Mouse (Mus musculus) stomach, embryonic 16.5 days (tissue): Measurements from ENCODE around the gene Nrf1. TPM values are rescaled to one million over a fixed set of nuclear protein-coding genes. Genes with fewer than 3 reads are reported as not detected.

Experiments used
- ATAC-seq: fragments of 200-750 bp; cut with Nextera tagmentation; 2 replicates; pipeline ENCODE4 v1.8.0; 2017; ENCODE audit warnings: moderate number of reproducible peaks, moderate TSS enrichment; ENCODE audit not compliant: insufficient read depth, low FRiP score
- H3K27ac ChIP-seq: fragments of 300-500 bp; sonication (generic); 2 replicates; pipeline ENCODE4 v1.5.1; 2014; ENCODE audit warnings: low read length
- H3K27me3 ChIP-seq: fragments of 300-500 bp; sonication (generic); 2 replicates; pipeline ENCODE4 v1.6.1; 2014; ENCODE audit warnings: low read length, control low read depth, mixed read lengths; ENCODE audit not compliant: control insufficient read depth, insufficient read depth
- H3K36me3 ChIP-seq: fragments of 300-500 bp; sonication (generic); 2 replicates; pipeline ENCODE4 v1.6.1; 2014; ENCODE audit warnings: low read length; ENCODE audit not compliant: control insufficient read depth, insufficient read depth
- H3K4me1 ChIP-seq: fragments of 300-500 bp; sonication (generic); 2 replicates; pipeline ENCODE4 v1.6.1; 2014; ENCODE audit warnings: low read length, control low read depth, mixed read lengths; ENCODE audit not compliant: control insufficient read depth, insufficient read depth
- H3K4me2 ChIP-seq: fragments of 300-500 bp; sonication (generic); 2 replicates; pipeline ENCODE4 v1.6.1; 2014; ENCODE audit warnings: low read depth, low read length, mixed read lengths
- H3K4me3 ChIP-seq: fragments of 300-500 bp; sonication (generic); replicated peaks from 2 replicates; pipeline ENCODE4 v1.5.1; 2014; ENCODE audit warnings: mild to moderate bottlenecking, low read length
- H3K9ac ChIP-seq: fragments of 300-500 bp; sonication (generic); 2 replicates; pipeline ENCODE4 v1.6.1; 2014; ENCODE audit warnings: low read length
- H3K9me3 ChIP-seq: fragments of 300-500 bp; sonication (generic); replicated peaks from 2 replicates; pipeline ENCODE4 v1.6.1; 2016; ENCODE audit warnings: low read length, control low read depth; ENCODE audit not compliant: control insufficient read depth
- WGBS: fragments of 180-500 bp; shearing (Covaris S2); extraction: QIAGEN DNeasy Blood & Tissue Kit; methylation state at CpG from one replicate; pipeline ENCODE4 v1.1.7; 2014; 5-methylcytosine and 5-hydroxymethylcytosine counted together
- microRNA counts: library from miRNA; unstranded; fragments of <30 nt; microRNA quantifications from one replicate; lab custom pipeline; 2016
- microRNA-seq: library from miRNA; unstranded; fragments of <30 nt; microRNA quantifications from one replicate; pipeline ENCODE4, GENCODE M21; 2016
- polyA plus RNA-seq: library from polyadenylated mRNA; unstranded; fragments of >200 nt; fragmentation: Nextera tagmentation; extraction: Ambion mirVana; gene quantifications from 2 replicates; pipeline ENCODE4 v1.2.1, GENCODE M21; 2015

Nrf1 gene
- polyA plus RNA-seq, 1 experiment from 2014 or later, result 45.4 TPM

DNA sequence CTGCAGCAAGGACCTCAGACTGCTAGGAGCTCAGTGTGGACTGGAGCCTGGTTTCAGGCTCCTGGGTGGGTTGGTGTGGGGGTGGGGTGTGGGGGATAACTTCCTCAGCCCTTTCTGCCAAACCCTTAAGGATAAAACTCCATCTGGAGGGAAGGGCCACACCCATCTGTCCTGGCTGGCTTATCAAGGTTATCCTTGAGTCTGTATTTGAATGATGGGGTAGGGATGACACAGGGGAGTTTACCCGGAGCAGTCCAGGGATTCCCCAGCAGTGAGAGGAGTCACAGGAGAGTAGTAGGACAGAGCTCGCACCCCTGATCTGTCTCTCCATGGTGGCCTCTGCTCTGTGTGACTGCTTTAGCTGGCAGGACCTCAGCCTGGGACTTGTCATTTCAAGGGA, 132.5 kb downstream of the Nrf1 start:
- Histone ChIP-seq H3K9me3 (0 out of 2 replicates have a peak, but pooled peaks cover 3% of the 10 kb centered on the region), H3K27me3 (peaks cover 51% of the 10 kb centered on the region), H3K4me3 (no peak overlapping the region), H3K9ac (no peak overlapping the region), H3K4me1 (peaks cover 9% of the 10 kb centered on the region), H3K4me2 (no peak overlapping the region), H3K27ac (no peak overlapping the region), H3K36me3 (no peaks in the 10 kb centered on the region)
- ATAC-seq, result no peak
- 29% methylated on average over 2 of the region's 2 CpGs for WGBS

DNA sequence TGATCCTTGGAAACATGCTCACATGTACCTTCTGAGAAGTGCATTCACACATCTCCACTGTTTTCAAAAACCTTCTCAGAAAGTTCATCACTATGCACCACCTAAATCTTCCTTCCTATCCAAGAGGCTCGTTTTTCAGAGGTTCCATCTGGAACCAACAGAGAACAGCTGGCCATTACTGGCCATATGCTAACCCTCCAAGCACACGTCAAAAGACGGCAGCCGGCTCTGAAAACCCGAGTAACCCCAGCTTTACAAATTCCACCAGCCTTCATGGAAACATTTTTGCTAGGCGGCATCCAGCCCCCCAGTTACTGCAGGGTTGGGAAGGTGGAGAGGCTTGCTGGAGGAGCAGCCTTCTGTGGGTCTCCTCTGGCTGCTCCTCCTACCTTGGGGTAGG, 134.2 kb downstream of the Nrf1 start:
- Histone ChIP-seq H3K27me3 (peaks cover 34% of the 10 kb centered on the region), H3K4me1 (no peaks in the 10 kb centered on the region), H3K4me2 (no peak overlapping the region), H3K27ac (no peak overlapping the region), H3K4me3 (no peak overlapping the region), H3K9me3 (0 out of 2 replicates have a peak, but pooled peaks cover 3% of the 10 kb centered on the region), H3K36me3 (no peaks in the 10 kb centered on the region), H3K9ac (no peak overlapping the region)
- ATAC-seq, result no peak
- WGBS, result 29% methylated on average over 6 of the region's 6 CpGs

DNA sequence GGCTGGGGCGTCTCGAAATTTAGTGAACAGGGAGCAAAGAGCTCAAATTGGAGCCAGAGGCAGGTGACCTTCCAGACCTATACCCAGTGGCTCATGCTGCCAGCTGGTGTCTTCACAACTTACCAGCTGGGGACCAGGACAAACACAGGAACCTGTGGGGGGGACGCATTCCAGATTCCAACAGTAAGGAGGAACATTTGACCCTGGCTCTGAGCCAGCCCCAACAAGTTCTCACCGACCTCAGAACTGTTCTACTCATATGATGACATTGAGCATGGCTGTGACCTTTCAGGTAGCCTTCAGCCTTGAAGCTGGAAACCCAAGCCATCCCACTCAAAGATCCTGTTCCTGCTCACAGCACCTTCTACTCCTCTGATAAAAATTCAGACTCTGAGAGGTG, 135.8 kb downstream of the Nrf1 start:
- Histone ChIP-seq H3K4me1 (no peaks in the 10 kb centered on the region), H3K36me3 (no peaks in the 10 kb centered on the region), H3K4me3 (no peak overlapping the region), H3K27me3 (peaks cover 23% of the 10 kb centered on the region), H3K4me2 (no peak overlapping the region), H3K9ac (no peak overlapping the region), H3K27ac (no peak overlapping the region), H3K9me3 (0 out of 2 replicates have a peak, but pooled peaks cover 3% of the 10 kb centered on the region)
- 76% methylated on average over 4 of the region's 4 CpGs for WGBS
- no peak for ATAC-seq

DNA sequence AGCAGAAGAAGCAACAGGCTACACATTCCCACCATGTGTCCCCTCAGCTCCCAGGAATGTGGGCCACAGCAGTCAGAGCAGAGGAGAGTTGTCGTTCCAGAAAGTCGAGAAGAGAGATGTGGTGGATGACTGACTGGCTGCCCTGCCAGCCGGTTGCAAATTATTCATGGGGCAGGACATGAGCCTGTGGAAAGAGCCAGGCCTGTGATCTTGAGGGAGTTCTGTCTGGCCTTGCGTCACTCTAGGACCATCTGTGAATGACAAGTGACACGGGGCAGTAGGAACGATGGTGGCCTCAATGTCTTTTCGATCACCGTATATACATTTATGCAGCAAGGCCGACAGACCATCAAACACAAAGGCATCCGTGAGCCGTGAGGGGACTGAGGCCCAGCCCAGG, 147.9 kb downstream of the Nrf1 start:
- WGBS, result 82% methylated on average over 11 of the region's 11 CpGs
- no peak for ATAC-seq
- Histone ChIP-seq H3K4me1 (no peaks in the 10 kb centered on the region), H3K27me3 (no peaks in the 10 kb centered on the region), H3K4me3 (no peak overlapping the region), H3K9ac (no peak overlapping the region), H3K4me2 (no peak overlapping the region), H3K27ac (no peak overlapping the region), H3K9me3 (no peaks in the 10 kb centered on the region), H3K36me3 (no peaks in the 10 kb centered on the region)

- no peaks in the 10 kb centered on the region for H3K4me1 ChIP-seq
- ATAC-seq, result peak; percentile 50; the same call in 1 of the 2 replicates
- H3K4me2 ChIP-seq, result no peak overlapping the region
- no peak overlapping the region for H3K27ac ChIP-seq
- H3K4me3 ChIP-seq, result no peak overlapping the region
- H3K9ac ChIP-seq, result no peak overlapping the region
- no peaks in the 10 kb centered on the region for H3K9me3 ChIP-seq
- WGBS, result 74% methylated on average over 8 of the region's 8 CpGs
- H3K27me3 ChIP-seq, result no peaks in the 10 kb centered on the region
- no peaks in the 10 kb centered on the region for H3K36me3 ChIP-seq
These were observed 148.4 kb downstream of the Nrf1 start for GRCm38 (mm10) chr6:30196143-30196542.

MicroRNAs within 50 kb of the gene (microRNA counts, 519-probe panel; counts per million panel counts)
- microRNA mmu-miR-182 (lab: Ali Mortazavi, UCI) (2,495 counts per million, percentile 53 among the panel's probes with 10 or more counts), microRNA mmu-miR-183 (lab: Ali Mortazavi, UCI) (3,098 counts per million, percentile 71 among the panel's probes with 10 or more counts), microRNA mmu-miR-96 (lab: Ali Mortazavi, UCI) (3,605 counts per million, percentile 83 among the panel's probes with 10 or more counts)

Small RNA genes lying within 50 kb of the gene (microRNA-seq; reads per million reads assigned to microRNA genes)
- gene Mir182 (4,341 reads per million, percentile 89 among the genes with 10 or more reads in this experiment), gene Mir183 (4,300 reads per million, percentile 89 among the genes with 10 or more reads in this experiment), gene Mir96 (1,691 reads per million, percentile 81 among the genes with 10 or more reads in this experiment)

Other genes starting within 250 kb of the Nrf1 start
- gene Strip2, start 131.0 kb upstream of the Nrf1 start, polyA plus RNA-seq, result 0.37 and 0.51 TPM in 2 replicates